Mouse (Mus musculus): Measurements from ENCODE around the gene Gdf7. TPM values are rescaled to one million over a fixed set of nuclear protein-coding genes. Genes with fewer than 3 reads are reported as not detected.

The Gdf7 gene
- total RNA-seq, 2 experiments from 2014 or later = not detected

Other genes starting within 250 kb of the Gdf7 start
- gene Ldah, start 93.8 kb downstream of the Gdf7 start, total RNA-seq (2014; fragmentation: Nextera tagmentation) = 28.1 and 33.6 TPM in 2 replicates
- 42.0 and 45.6 TPM in 2 replicates for gene Ldah, start 93.8 kb downstream of the Gdf7 start, total RNA-seq (2017)
- 3.0 and 3.8 TPM in 2 replicates for gene Hs1bp3, start 11.5 kb upstream of the Gdf7 start, total RNA-seq (2014; fragmentation: Nextera tagmentation)
- gene Hs1bp3, start 11.5 kb upstream of the Gdf7 start, total RNA-seq (2017) = 2.3 and 2.9 TPM in 2 replicates
- gene Rhob, start 198.1 kb upstream of the Gdf7 start, total RNA-seq (2014; fragmentation: Nextera tagmentation) = 4.2 and 5.1 TPM in 2 replicates
- gene Rhob, start 198.1 kb upstream of the Gdf7 start, total RNA-seq (2017) = 23.1 TPM in 2 replicates